Mouse (Mus musculus) inflammation-experienced regulatory T-cells, adult 6 months (primary cell): ENCODE results near the gene Nbeal1. TPM values are rescaled to one million over a fixed set of nuclear protein-coding genes. Genes with fewer than 3 reads are reported as not detected.

Source experiments
- ATAC-seq: one replicate; pipeline ENCODE4 v1.8.0; 2017
- polyA plus RNA-seq, 3 experiments: library from polyadenylated mRNA; unstranded; fragments of 100-300 nt; shearing (Covaris generic); gene quantifications; one replicate each; pipeline ENCODE4 v1.2.1; 2017

Gene Nbeal1
- polyA plus RNA-seq, 3 experiments from 2014 or later = 4.7 to 8.7 (median 8.5) TPM

DNA sequence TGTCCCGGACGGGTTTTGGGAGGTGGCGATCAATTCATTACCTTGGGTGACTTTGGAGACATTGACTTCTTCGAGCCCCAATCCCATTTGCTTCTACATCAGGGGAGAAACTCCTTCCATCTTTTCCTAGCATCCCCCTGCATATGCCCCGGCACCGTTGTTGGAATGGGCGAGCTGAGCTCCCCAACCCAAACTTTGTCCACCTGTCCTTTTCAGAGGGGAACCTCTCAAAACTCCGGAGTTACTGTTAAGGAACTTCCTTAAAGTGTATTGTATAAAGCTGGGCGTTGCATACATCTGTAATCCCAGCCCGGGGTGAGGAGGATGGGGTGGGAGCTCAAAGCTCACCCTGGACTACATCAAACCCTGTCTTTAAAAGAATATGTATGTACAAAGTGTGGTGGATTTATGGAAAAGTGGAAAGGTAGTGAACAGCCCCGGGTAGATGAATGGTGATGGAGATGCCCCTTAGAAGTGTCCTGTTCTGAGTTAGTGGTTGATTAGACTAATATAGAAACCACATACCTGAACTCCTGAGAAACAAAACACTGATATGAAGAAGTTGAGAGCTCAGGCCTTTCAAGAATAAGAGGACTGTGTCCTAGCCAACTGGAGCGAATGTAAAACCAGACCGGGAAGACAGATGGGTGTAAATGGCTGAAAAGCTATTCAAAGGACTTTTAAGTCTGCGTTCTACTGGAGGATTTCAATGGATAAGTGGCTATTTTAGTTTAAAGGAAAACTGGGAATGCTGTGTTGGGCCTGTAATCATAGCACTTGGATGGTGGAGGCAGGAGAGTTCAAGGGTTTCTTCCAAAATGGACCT is 163.4 kb downstream of the Nbeal1 start:
- ATAC-seq = peak; percentile 20

DNA sequence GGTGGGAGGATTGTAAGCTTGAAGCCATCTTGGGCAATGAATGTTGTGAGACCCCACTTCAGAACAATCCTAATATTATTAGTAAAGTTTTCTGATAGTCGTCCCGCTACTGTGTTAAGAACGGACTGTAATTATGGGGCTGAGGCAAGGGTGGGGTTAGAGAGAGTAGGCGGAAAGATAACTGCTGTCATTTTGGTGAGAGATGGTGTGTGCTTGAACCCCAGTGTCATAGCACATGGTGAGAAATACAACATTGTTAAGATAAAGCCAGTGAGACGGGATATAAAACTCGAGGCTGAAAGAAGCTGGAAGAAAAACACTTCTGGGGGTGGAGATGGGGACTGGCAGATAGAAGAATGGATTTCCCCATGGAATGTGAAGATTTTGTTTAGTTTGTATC is 164.3 kb downstream of the Nbeal1 start:
- ATAC-seq = no peak

DNA sequence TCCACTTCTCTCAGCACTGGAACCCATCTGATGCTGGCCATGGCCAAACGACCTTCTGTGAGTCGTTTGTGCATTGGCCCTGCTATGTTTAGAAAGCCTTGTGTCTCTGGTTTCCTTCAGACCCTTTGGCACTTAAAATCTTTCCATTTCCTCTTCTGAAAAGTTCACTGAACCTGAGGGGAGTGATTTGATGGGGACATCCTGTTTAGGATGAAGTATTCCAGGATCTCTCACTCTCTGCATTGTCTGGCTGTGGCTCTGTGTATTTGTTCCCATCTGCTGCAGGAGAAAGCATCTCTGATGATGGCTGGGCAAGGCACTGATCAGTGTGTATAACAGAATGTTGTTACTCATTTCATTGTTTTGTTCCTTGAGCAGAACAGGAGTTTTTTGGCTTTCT is 165.3 kb downstream of the Nbeal1 start:
- ATAC-seq = no peak

DNA sequence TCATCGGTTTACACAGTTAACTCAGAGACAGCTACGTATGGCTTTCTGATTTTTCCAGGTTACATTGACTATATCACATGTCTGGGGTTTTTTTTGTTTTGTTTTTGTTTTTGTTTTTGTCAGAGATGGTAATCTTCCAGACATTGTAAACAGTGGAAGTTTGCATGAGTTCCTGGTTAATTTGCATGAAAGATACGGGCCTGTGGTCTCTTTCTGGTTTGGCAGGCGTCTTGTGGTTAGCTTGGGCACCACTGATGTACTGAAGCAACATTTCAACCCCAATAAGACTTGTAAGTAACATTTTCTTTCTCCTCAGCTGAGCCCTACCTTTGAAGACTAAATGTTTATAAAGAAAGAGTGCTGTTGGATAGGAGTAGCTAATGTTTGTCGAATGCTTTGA is 172.4 kb downstream of the Nbeal1 start:
- ATAC-seq = no peak

DNA sequence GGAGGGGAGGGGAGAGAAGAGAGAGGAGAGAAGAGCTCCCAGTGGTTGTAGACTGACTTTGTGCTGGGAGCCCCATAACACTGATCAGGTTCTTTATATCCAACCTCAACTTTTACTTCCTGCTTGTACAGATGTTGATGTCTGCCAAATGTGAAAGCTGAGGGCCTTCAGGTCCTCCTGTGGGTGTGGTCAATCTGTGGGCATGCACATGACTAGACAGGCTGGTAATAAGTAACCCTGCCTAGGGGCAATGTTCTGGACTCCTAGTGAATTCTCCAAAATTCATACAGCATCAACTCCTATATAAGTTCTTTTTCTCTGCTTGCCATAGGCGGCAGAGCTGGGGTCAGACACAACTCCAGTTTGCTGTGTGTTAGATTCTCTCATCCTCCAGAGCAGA is 181.2 kb downstream of the Nbeal1 start:
- ATAC-seq = no peak

DNA sequence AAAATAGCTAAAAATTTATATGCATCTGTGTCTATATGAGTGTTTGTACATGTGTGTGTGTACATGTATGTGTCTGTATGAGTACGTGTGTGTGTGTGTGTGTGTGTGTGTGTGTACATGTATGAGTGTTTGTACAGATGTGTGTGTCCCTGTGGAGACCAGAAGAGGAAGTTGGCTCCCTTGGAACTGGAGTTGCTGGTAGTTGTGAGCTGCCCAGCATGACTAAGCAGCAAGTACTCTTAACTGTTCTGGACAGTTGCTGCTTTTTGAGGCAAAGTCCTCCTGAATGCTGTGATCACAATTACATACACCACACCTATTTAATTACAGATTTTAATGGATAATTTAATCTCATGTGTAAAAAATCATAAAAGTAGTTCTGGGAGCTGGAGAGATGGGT is 196.2 kb downstream of the Nbeal1 start:
- ATAC-seq = no peak

DNA sequence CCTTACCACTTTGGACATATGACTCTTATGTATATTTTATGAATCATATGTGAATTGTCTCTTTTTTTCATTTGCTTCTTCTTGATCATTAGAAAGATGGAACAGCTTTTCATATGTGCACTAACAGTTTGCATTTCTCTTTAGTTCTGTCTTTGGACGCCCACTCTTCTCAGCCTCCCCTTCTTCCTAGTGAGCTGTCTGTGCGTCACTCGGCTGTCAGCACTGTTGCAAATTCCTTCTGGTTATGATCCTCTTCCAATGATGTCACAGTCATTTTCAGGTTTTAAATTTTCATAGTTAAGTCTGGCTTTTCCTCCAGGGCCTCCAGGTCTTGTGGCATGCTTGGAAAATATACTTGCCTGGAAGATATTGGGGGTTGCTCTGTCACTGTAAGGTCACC is 201.5 kb downstream of the Nbeal1 start:
- ATAC-seq = no peak

Other genes with a start within 250 kb of the Nbeal1 start
- gene Ica1l, start 137.4 kb upstream of the Nbeal1 start, polyA plus RNA-seq = 1 to 10 TPM in 2 of 3 experiments, under 1 TPM in 1; 0.84 to 3.0 (median 2.7) TPM
- 10 to 100 TPM in 1 of 3 experiments, 1 to 10 TPM in 2; 5.3 to 11.9 (median 6.7) TPM for gene Carf, start 82.4 kb upstream of the Nbeal1 start, polyA plus RNA-seq
- gene Wdr12, start 82.0 kb upstream of the Nbeal1 start, polyA plus RNA-seq = 10 to 100 TPM; 36.9 to 48.5 (median 46.8) TPM
- gene Cyp20a1, start 162.7 kb downstream of the Nbeal1 start, polyA plus RNA-seq = 10 to 100 TPM; 12.8 to 26.7 (median 18.3) TPM
- gene Abi2, start 229.0 kb downstream of the Nbeal1 start, polyA plus RNA-seq = 10 to 100 TPM; 14.4 to 19.9 (median 18.3) TPM